8 mouse cellular contexts compared by ENCODE assay signal in genomic region chr11:44665156-44665682, GRCm38 (mm10). TPM values are rescaled to one million over a fixed set of nuclear protein-coding genes. Genes with fewer than 3 reads are reported as not detected.
DNase-seq lines count a peak whose midpoint lies in the region; ATAC-seq and TF ChIP-seq lines count a peak whose summit lies in the region.

No protein-coding gene starts in this region.

- no peak overlapping the region for H3K27ac ChIP-seq in forebrain, postnatal 0 days (ENCODE audit: low read depth, low read length)
- H3K27ac ChIP-seq in hindbrain, embryonic 14.5 days: peak overlapping the region; percentile 60
- H3K27ac ChIP-seq in liver, embryonic 11.5 days (ENCODE audit: low read depth, low read length): no peak overlapping the region

- peak overlapping the region; percentile 30 for H3K4me2 ChIP-seq in forebrain, postnatal 0 days (ENCODE audit: low read depth)
- peak overlapping the region; percentile 49 for H3K4me2 ChIP-seq in hindbrain, embryonic 14.5 days (replicated peaks)
- peak overlapping the region; percentile 38 for H3K4me2 ChIP-seq in liver, embryonic 11.5 days

- peak overlapping the region; percentile 6; the same call in 1 of the 2 replicates for H3K4me3 ChIP-seq in forebrain, postnatal 0 days (ENCODE audit: low read depth, low read length)
- peak overlapping the region; percentile 13 for H3K4me3 ChIP-seq in hindbrain, embryonic 14.5 days (replicated peaks; ENCODE audit: low read length)
- peak overlapping the region; percentile 21; the same call in 1 of the 2 replicates for H3K4me3 ChIP-seq in liver, embryonic 11.5 days (ENCODE audit: low read depth, low read length)

- peak overlapping the region; percentile 26; the same call in 1 of the 2 replicates for H3K9ac ChIP-seq in forebrain, postnatal 0 days
- peak overlapping the region; percentile 49 for H3K9ac ChIP-seq in hindbrain, embryonic 14.5 days
- H3K9ac ChIP-seq in liver, embryonic 11.5 days (ENCODE audit: low read depth, low read length): no peak overlapping the region

- ATAC-seq in forebrain, postnatal 0 days: peak; percentile 69
- ATAC-seq in hindbrain, embryonic 14.5 days (ENCODE audit: low FRiP score): peak; percentile 71; the same call in 1 of the 2 replicates
- no peak for ATAC-seq in liver, embryonic 11.5 days (replicated peaks; ENCODE audit: low FRiP score)
- ATAC-seq in monocyte, adult 5-6 weeks (replicated peaks; ENCODE audit: insufficient number of reproducible peaks, low FRiP score, low TSS enrichment, poor library complexity, severe bottlenecking): no peak

- no peaks in the 10 kb centered on the region for H3K4me1 ChIP-seq in forebrain, postnatal 0 days (ENCODE audit: insufficient read depth)
- H3K4me1 ChIP-seq in hindbrain, embryonic 14.5 days (replicated peaks; ENCODE audit: control insufficient read depth, insufficient read depth, low read length): peaks cover 41% of the 10 kb centered on the region
- no peaks in the 10 kb centered on the region for H3K4me1 ChIP-seq in liver, embryonic 11.5 days (replicated peaks; ENCODE audit: control insufficient read depth, insufficient read depth, low read length)

- WGBS in forebrain, postnatal 0 days: 5% methylated on average over 18 of the region's 18 CpGs
- 2% methylated on average over 18 of the region's 18 CpGs for WGBS in hindbrain, embryonic 14.5 days
- 6% methylated on average over 18 of the region's 18 CpGs for WGBS in liver, embryonic 11.5 days

- peak; percentile 40 to 51 for DNase-seq in cerebellum, postnatal 14 days
- DNase-seq in cerebellum, adult 9-10 months: no peak
- DNase-seq in adrenal gland, adult 2 months: peak; percentile 47
- DNase-seq in forebrain, postnatal 0 days: peak; percentile 49
- DNase-seq in hindbrain, embryonic 14.5 days (ENCODE audit: low spot score): no peak
- peak; percentile 45 for DNase-seq in liver, embryonic 11.5 days (ENCODE audit: low spot score)
- DNase-seq in neural tube, embryonic 10.5 days (ENCODE audit: extremely low spot score, low spot score): peak; percentile 63

- no peaks in the 10 kb centered on the region for H3K36me3 ChIP-seq in forebrain, postnatal 0 days (ENCODE audit: insufficient read depth)
- H3K36me3 ChIP-seq in hindbrain, embryonic 14.5 days (replicated peaks; ENCODE audit: control insufficient read depth, insufficient read depth): no peaks in the 10 kb centered on the region
- no peaks in the 10 kb centered on the region for H3K36me3 ChIP-seq in liver, embryonic 11.5 days (ENCODE audit: control insufficient read depth, insufficient read depth, low read length)

- H3K9me3 ChIP-seq in forebrain, postnatal 0 days (ENCODE audit: low read length): no peaks in the 10 kb centered on the region
- no peaks in the 10 kb centered on the region for H3K9me3 ChIP-seq in hindbrain, embryonic 14.5 days (ENCODE audit: control insufficient read depth, low read length)
- H3K9me3 ChIP-seq in liver, embryonic 11.5 days (ENCODE audit: control insufficient read depth, low read length): no peaks in the 10 kb centered on the region

- no peak for TF ChIP-seq CTCF in forebrain, postnatal 0 days (IDR thresholded peaks at IDR 0.05; ENCODE audit: low read depth)

- H3K27me3 ChIP-seq in forebrain, postnatal 0 days (ENCODE audit: insufficient read depth, low read length): peaks cover 46% of the 10 kb centered on the region
- no peaks in the 10 kb centered on the region for H3K27me3 ChIP-seq in hindbrain, embryonic 14.5 days (ENCODE audit: control insufficient read depth, insufficient read depth, low read length)
- H3K27me3 ChIP-seq in liver, embryonic 11.5 days (replicated peaks; ENCODE audit: control insufficient read depth, insufficient read depth, low read length): peaks cover 2% of the 10 kb centered on the region; the same call in 1 of the 2 replicates

RNA-seq across cellular contexts. Expression of gene Ebf1, which starts 48.1 kb away (rescaled TPM):
- total RNA-seq in adrenal gland, adult 2 months (2021): 10 to 100 TPM; 25.3 to 37.0 TPM
- polyA plus RNA-seq in adrenal gland, adult 2 months (2012; rRNA removed): 13.8 and 16.9 TPM in 2 replicates
- total RNA-seq in forebrain, postnatal 0 days (2014; rRNA removed): 12.9 and 13.0 TPM in 2 replicates
- 15.6 and 20.6 TPM in 2 replicates for polyA plus RNA-seq in forebrain, postnatal 0 days (2015; fragmentation: Nextera tagmentation; extraction: Ambion mirVana)
- polyA plus RNA-seq in hindbrain, embryonic 14.5 days (2014; fragmentation: Nextera tagmentation; extraction: Ambion mirVana): 123 TPM in 2 replicates
- polyA plus RNA-seq in liver, embryonic 11.5 days (2014; fragmentation: Nextera tagmentation; extraction: Ambion mirVana): 0.75 and 0.99 TPM in 2 replicates
- total RNA-seq in monocyte, adult 5-6 weeks (2017): 7.4 to 16.9 TPM (median 14.2 TPM) in 3 replicates

Comparison
In these comparisons a context has a peak if more than half of its experiments do, and no peak if none do; other contexts are left out.
1. DNase-seq: peak in cerebellum, postnatal 14 days (2 of 2), adrenal gland, adult 2 months (single experiment), forebrain, postnatal 0 days (single experiment), liver, embryonic 11.5 days (single experiment) and neural tube, embryonic 10.5 days (single experiment); none in cerebellum, adult 9-10 months (single experiment) and hindbrain, embryonic 14.5 days (single experiment).
2. ATAC-seq: peak in forebrain, postnatal 0 days (single experiment) and hindbrain, embryonic 14.5 days (single experiment); none in liver, embryonic 11.5 days (single experiment) and monocyte, adult 5-6 weeks (single experiment).
3. Peak in every context shown above with its lines, with median percentiles within 50 percentile points of each other: H3K4me2 ChIP-seq and H3K4me3 ChIP-seq.